Mouse (Mus musculus): ENCODE measurements around the gene Trpv2.

Trpv2 gene

DNA sequence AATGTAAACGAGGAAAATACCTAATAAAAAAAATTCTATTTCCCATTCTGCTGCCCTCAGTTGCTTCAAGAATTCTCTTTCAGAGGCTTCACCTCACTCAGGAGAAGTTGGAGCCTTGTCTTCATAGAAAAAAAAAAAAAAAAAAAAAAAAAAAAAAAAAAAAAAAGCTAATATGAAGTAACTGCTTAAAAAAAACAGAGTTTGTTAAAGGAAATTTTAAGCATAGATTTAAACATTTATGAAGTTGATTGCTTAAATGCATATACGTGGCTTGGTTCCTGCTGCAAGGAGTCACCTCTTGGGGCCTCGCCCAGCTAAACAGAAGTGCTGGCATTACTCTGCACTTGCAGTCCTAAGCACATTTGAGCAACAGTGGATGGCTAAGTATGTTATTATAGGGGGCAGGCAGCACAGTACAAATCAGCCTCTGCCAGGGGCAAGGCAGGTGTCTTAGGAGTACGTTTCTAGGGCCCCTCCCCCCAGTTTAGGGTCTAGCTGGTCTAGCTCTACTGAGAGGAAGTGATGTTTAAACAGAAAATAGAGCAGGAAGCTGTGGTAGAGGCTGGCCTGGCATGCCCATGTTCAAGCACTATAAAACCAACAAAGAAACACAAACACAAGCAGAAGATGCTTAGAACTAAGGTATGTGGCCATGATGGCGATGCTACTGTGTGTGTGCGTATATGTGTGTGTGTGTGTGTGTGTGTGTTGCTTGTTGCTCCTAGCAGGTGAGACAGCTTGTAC, at the start of gene Trpv2:
Trpv2 (plus strand) TSS at position 528 of the 744 bp plus-strand sequence.
- no peak for DNase-seq

DNA sequence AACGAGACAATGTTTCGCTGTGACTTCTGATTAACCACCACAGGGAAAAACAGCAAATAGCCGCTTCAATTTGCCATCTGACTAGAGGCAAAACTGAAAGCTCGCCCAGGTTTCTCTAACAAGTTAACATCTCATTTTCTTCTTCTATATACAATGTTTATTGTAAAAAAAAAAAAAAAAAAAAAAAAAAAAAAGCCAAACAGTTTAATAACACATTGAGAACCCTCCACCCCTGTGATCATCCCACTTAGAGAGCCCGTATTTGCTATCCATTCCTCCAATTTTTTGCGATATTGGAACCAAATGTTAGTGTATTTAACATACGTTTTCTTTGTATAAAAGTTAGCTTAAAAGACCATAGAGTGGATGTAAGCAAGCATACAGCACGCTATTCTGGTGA, 37.2 kb upstream of the Trpv2 start:
- DNase-seq = no peak

DNA sequence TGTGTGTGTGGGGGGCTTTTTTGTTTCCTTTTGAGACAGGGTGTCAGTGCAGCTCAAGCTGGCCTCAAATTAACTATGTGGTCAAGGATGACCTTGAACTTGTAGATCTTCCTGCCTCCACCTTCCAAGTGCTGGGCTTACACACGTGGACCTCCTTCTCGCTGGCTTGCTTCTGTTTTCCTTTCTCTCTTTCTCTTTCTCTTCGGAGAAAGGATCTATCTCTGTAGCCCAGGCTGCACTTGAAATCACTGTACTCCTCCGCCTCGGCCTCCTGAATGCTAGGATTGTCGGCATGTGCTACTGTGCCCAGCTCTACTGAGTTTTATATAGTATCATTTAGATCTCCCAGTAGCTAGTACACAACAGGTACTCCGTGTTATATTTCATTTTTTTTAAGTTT, 36.7 kb upstream of the Trpv2 start:
- no peak for DNase-seq

DNA sequence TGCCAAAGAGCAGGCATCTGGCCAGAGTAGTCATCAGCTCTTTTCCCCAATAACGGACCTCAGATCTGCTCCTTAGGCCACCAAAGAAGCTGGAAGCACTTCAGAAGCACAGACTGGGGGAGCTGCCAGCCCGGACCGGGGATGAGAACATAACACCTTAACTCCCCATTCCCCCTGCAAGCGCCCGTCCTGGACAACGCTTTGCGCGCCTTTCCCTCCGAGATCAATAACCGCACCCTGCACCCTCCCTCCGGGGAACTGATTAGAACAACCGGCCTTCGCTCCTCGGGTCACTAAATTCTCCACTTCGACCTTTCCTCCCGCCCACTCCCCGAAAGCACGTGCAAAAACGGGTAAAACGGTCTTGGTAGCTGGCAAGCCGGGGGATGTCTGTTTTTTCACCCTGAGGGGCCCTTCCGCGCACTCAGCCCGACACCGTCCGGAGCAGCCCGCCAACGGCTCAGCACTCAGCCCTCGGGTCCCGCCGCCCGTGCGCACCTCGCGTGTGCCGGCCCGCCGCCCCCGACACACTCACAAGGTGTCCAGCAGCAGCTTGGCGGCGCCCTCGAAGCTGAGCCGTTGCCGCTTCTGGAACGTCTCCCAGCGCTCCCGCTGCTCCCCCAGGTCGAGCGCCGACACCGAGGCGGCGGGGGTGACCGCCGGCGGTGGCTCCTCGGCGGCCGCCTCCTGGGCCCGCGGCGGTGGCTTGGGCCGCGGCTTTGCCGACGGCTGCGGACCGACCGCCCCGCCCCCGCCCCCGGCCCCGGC, 35.8 kb upstream of the Trpv2 start:
- peak; percentile 58 for DNase-seq

DNA sequence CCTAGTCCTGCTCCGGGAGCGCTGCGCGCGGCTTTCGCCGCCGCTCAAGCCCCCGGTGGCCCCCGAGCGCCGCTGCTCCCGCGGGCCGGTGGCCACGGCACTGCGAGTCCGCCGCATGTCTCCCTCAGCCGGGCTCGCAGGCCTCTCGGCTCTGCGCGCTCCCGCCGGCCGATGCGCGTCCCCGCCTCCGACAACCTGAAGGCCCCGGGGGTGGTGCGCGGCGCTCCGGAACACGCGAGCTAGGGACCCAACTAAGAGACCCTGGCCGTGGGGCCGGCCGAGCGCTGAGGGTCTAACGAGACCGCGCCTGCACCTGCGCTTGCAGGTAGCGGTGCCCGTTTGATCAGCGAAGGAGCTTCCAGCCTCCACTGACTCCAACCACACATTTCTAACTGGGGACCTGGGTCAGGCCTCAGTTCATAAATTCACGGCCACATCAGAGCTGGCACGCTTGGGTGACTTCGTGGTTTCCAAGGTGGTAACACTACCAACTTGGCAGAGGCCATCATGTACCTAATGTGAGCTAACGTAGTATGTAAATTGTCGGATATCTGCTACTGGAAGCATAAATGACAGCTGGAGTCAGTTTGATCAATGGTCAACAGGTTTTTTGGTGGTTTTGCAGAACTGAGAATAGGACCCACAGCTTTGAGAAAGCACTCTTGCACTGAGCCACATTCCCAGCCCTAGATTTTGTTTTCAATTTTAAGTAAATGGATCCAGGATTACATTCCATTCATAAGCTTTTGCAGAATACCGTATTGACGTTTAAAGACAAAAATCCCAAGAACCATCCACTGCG, 35.0 kb upstream of the Trpv2 start, which contains the start of gene Cenpv:
Cenpv (minus strand) TSS at position 173 of the 802 bp plus-strand sequence.
- peak; percentile 85 for DNase-seq

DNA sequence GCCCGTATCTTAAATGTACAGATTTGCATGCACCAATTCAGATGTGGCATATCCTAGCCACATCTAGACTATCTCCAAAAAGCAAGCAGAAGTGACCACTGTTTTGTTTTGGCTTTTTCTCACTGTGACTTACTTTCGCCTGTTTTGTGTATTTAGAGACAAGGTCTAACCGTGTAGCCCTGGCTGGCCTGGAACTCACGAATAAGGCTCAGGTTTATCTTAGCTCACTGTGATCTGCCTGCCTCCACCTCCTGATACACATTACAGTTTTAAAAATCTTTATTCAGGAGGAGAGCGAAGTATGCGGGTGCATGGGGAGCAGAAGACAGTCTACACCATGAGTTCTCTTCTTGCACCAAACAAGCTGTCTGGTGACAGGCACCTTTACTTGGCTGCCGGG, 34.1 kb upstream of the Trpv2 start:
- no peak for DNase-seq

- DNase-seq = no peak
Observed at GRCm38 (mm10) chr11:62540969-62541368, 33.3 kb upstream of the Trpv2 start.

- DNase-seq = no peak
Observed at GRCm38 (mm10) chr11:62541581-62541980, 32.7 kb upstream of the Trpv2 start.

GRCm38 (mm10) chr11:62543991-62544390, 30.3 kb upstream of the Trpv2 start:
- DNase-seq = no peak

- peak; percentile 64 for DNase-seq
Observed at GRCm38 (mm10) chr11:62549782-62550181, 24.5 kb upstream of the Trpv2 start.

DNA sequence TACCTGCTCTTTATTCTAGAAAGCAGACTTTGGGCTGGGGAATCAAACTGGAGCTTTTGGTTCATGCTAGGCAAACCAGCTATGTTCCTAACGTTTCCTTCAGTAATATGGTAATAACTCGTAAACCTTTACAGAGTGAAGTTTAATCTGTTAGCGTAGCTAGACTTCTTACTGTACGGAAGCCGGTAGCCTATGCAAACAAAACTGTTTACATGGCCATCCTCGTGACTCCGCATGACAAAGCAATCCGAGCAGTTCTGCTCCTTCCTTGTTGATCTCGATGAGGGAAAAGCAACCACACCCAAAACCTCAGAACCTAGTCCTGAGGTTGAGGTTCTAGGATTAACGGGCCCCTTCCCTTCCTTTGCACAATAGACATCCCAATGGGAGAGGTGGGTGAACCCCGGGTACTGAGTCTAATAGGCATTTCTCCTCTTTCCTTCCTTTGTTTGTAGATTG, 24.0 kb upstream of the Trpv2 start:
- DNase-seq = peak; percentile 47

DNA sequence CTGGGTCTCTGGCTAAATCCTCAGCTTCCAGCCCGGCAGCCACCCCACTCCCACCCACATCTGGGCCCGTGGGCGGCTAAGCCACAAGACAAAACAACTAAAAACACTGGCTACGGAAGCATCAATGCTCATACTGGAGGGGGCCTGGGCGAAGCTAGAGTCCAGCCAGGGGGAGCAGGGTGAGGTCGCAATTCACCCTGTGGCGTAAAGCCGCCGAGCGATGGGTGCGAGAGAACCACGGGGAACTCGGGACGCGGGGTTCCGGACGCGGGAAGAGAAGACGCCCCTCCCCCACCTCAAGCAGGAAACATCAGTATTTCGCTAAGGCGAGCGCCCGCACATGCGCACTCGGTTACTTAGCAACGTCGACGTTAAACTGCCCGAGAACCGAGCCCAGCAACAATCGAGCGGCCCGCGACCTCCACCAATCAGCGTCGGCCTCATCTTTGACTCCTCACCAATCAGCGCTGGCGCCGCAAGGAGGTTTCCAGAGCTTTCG, 23.5 kb upstream of the Trpv2 start, which contains the start of gene Ubb:
Ubb (plus strand) TSS at position 445 of the 499 bp plus-strand sequence.
- DNase-seq = peak; percentile 98

DNA sequence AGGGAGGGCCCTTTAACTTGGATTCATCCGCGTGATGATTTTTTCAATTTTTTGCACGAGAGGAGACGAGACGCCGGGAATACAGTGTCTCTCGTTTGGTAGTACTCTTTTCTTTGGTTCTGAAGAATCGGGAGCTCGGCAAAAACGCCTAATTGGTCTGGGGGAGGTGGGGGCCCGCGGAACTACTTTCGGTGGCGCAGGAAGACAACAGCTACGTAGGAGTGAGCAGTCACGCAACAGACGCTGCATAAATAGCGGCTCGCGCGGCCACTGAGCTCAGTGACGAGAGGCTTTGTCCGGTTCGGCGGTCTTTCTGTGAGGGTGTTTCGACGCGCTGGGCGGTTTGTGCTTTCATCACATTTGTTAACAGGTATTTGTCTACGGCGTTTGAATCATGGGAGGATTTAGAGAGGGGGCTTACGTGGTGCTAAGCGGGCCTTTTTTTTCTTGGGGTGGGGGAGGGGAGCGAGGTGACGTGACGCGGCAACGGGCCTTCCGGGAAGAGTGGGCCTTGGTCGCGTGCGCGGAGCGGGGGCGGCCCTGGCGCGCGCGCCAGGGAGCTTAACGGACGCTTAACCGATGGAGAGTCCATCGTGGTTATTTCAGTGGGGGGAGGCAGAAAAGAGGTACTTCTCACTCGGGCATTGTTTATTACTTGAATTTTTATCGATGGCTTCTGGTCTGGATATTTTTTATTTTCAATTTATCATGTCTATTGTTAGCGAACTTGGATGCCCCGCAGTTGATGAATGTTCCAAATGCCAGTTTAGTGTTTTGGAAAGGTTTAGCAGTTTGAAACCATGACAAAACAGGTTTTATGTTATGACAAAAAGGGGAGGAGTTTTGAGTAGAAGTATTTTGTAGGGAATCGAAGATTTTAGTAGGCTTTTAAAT, 22.8 kb upstream of the Trpv2 start:
- DNase-seq = peak; percentile 93

- DNase-seq = no peak
Observed at GRCm38 (mm10) chr11:62553186-62553585, 21.1 kb upstream of the Trpv2 start.

DNA sequence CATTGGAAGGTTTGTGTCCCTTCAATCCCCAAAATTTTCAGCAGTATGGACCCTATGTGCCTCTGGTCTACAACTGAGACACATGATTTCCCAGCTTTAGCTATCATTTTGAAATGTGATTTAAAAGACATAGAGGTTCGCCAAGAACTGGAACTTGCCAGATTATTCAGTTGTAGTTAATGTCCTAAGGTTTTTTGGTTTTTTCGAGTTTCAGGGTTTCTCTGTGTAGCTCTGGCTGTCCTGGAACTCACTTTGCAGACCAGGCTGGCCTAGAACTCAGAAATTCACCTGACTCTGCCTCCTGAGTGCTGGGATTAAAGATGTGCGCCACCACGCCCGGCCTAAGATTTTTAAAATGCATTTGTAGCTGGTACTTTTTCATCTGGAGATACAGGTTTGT, 20.7 kb upstream of the Trpv2 start:
- no peak for DNase-seq

DNA sequence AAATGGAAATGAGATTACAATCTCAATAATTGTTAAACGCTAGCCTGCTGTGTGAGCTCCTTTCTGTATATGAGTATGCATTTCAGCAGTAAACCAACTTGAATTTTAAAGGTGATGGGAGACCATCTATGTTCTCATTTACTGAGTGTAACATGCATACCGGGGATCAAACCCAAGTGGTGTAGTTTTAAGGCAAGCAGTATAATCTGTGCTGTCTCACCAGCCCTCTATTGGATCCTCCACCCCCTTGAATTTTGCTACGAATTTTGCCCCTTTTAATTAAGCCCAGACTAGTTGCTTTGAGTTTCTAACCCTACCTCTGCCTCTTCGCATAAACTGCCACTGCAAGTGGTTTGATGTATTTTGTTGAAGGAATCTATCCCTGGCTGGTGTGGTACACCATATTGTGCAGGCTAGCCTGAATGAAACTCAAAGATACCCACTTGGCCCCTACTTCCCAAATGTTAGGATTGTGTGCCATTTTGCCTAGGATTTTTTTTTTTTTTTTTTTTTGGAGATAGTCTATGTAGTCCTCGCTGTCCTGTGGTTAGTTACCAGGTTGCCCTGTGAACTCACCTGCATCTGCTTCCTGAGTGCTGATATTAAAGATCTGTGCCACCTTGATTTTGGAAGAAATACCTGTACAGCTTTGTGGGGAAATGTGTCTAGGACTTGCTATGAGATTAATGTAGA, 20.0 kb upstream of the Trpv2 start:
- DNase-seq = no peak

- DNase-seq = no peak
Observed at GRCm38 (mm10) chr11:62554934-62555517, 19.3 kb upstream of the Trpv2 start.

DNA sequence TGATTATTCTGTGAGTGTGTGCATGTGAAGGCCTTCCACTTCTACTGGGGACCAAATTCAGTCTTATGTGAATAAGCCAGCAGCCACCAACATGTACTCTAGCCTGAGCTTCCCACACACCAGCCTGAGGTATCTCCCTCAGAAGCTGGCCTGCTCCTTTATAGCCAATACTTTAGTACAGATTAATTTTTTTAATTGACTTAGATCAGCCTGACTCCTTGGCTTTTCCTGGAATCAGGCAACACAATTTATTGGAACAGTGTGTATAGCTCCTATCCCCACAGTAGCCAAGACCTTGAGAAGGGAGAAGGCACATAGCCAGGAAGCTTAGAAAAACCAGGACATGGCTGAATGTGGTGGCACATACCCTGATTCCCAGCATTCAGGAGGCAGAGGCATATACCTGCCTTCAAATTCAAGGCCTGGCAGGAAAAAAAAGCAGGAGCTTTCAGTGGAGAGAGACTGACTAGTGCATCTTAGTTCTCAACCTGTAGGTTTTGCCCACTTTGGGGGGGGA, 18.3 kb upstream of the Trpv2 start:
- no peak for DNase-seq

- no peak for DNase-seq
Observed at GRCm38 (mm10) chr11:62557205-62557604, 17.1 kb upstream of the Trpv2 start.

- no peak for DNase-seq
Observed at GRCm38 (mm10) chr11:62558152-62558551, 16.1 kb upstream of the Trpv2 start.
